Comparison of ENCODE assay signal across 29 mouse cellular contexts in the genomic region with DNA sequence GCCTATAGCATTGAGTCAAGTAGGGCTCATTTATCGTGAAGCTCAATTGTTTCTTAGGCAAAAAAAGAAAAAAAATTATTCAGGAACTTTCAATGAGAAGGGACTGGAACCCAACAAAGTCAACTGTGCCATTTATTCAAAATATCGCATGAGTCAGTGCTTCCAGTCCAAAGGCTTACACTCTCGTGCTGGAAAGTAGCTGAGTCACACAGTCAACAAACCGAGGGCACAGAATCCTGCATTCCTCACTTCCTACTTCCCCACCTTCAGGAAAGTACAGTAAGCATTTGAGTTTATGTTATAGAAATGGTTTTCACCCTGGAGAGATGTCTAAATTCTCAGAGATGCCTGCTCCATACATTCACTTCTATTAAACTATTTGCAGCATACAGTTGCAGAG.
A peak's percentile ranks its signal among the peaks of the same experiment; 100 is the strongest.
DNase-seq lines count a peak whose midpoint lies in the region; ATAC-seq and TF ChIP-seq lines count a peak whose summit lies in the region.
"Had no signal": no experiment of that assay in that cellular context is flagged by ENCODE, and none has a peak within 500 bp of the region (broad histone marks: within the 10 kb centered on the region; RNA-seq: fewer than 3 reads in every experiment).

No protein-coding gene starts in this region.

- H3K27me3 ChIP-seq in stomach, postnatal 0 days (ENCODE audit: control insufficient read depth, insufficient read depth, low read length) = no peaks in the 10 kb centered on the region
- H3K27me3 ChIP-seq: CH12.LX; forebrain, embryonic 12.5 days; forebrain, embryonic 15.5 days; heart, embryonic 12.5 days; heart, embryonic 15.5 days; hindbrain, embryonic 13.5 days; intestine, embryonic 15.5 days had no signal

- H3K9ac ChIP-seq in stomach, postnatal 0 days (ENCODE audit: low read length) = no peak overlapping the region
- H3K9ac ChIP-seq: forebrain, embryonic 12.5 days; forebrain, embryonic 15.5 days; heart, embryonic 12.5 days; heart, embryonic 15.5 days; hindbrain, embryonic 13.5 days; intestine, embryonic 15.5 days had no signal

- no peaks in the 10 kb centered on the region for H3K36me3 ChIP-seq in stomach, postnatal 0 days (ENCODE audit: control insufficient read depth, insufficient read depth, low read length)
- H3K36me3 ChIP-seq: forebrain, embryonic 12.5 days; forebrain, embryonic 15.5 days; G1E; heart, embryonic 12.5 days; heart, embryonic 15.5 days; hindbrain, embryonic 10.5 days; hindbrain, embryonic 13.5 days; intestine, embryonic 15.5 days had no signal

- TF ChIP-seq EP300 in stomach, postnatal 0 days (optimal IDR thresholded peaks at IDR 0.05) = no peak

- H3K4me3 ChIP-seq in embryonic fibroblast, embryonic 13.5 days (ENCODE audit: insufficient read depth, low read length) = no peak overlapping the region
- H3K4me3 ChIP-seq in stomach, postnatal 0 days (ENCODE audit: low read depth, low read length) = no peak overlapping the region
- H3K4me3 ChIP-seq: forebrain, embryonic 12.5 days; forebrain, embryonic 15.5 days; gastrocnemius, adult 2 months; heart, embryonic 12.5 days; heart, embryonic 15.5 days; hindbrain, embryonic 10.5 days; hindbrain, embryonic 13.5 days; intestine, embryonic 15.5 days had no signal

- TF ChIP-seq POLR2A in embryonic fibroblast, embryonic 13.5 days (IDR thresholded peaks at IDR 0.05; ENCODE audit: low read depth, low read length) = no peak

- peak overlapping the region; percentile 62 for H3K27ac ChIP-seq in embryonic fibroblast, embryonic 13.5 days (ENCODE audit: insufficient read depth, low read length)
- no peak overlapping the region for H3K27ac ChIP-seq in stomach, postnatal 0 days (replicated peaks)
- H3K27ac ChIP-seq: forebrain, embryonic 12.5 days; forebrain, embryonic 15.5 days; gastrocnemius, adult 2 months; heart, embryonic 15.5 days; hindbrain, embryonic 10.5 days; hindbrain, embryonic 13.5 days; intestine, embryonic 15.5 days had no signal

- 49% methylated on average over 4 of the region's 4 CpGs for WGBS in stomach, postnatal 0 days

- H3K4me1 ChIP-seq in embryonic fibroblast, embryonic 13.5 days (ENCODE audit: control insufficient read depth, insufficient read depth, low read length) = 0 out of 2 replicates have a peak, but pooled peaks cover 2% of the 10 kb centered on the region
- H3K4me1 ChIP-seq in stomach, postnatal 0 days (replicated peaks; ENCODE audit: control insufficient read depth, insufficient read depth) = no peaks in the 10 kb centered on the region
- H3K4me1 ChIP-seq: forebrain, embryonic 12.5 days; forebrain, embryonic 15.5 days; heart, embryonic 12.5 days; heart, embryonic 15.5 days; hindbrain, embryonic 10.5 days; hindbrain, embryonic 13.5 days; intestine, embryonic 15.5 days had no signal

- no peak overlapping the region for H3K4me2 ChIP-seq in stomach, postnatal 0 days (replicated peaks; ENCODE audit: low read depth)
- H3K4me2 ChIP-seq: forebrain, embryonic 12.5 days; forebrain, embryonic 15.5 days; heart, embryonic 12.5 days; heart, embryonic 15.5 days; hindbrain, embryonic 13.5 days; intestine, embryonic 15.5 days had no signal

- peak; percentile 12 to 17 for DNase-seq in right cerebral cortex, adult 2 months (ENCODE audit: low spot score in 2 of 2)
- DNase-seq in right cerebral cortex, postnatal 14 days = no peak
- DNase-seq in Muller cell, postnatal 12 days (ENCODE audit: inconsistent ontology term) = peak; percentile 34
- DNase-seq in stomach, postnatal 0 days (ENCODE audit: low spot score) = peak; percentile 16
- DNase-seq in cerebellum, adult 9-11 months = no peak
- DNase-seq in kidney, adult 11 months = no peak
- no peak for DNase-seq in gastrocnemius, postnatal 25 days
- DNase-seq: adrenal gland, postnatal 14 days; B cell, adult 2 months; cerebellum, adult 11-12 months; cerebellum, adult 8-10 months; cerebellum, postnatal 14 days; gastrocnemius, adult 2 months; gastrocnemius, postnatal 14 days; heart, adult 18-20 months; heart, postnatal 10 days; heart, postnatal 36 days had no signal

- 0 out of 2 replicates have a peak, but pooled peaks have one; percentile 73 for ATAC-seq in stomach, postnatal 0 days (ENCODE audit: low FRiP score, low TSS enrichment)
- ATAC-seq: activated CD4-positive, CD25-positive, alpha-beta regulatory T cell, adult 4 months; forebrain, embryonic 15.5 days; hindbrain, embryonic 16.5 days; intestine, embryonic 15.5 days had no signal

- no peak for TF ChIP-seq CTCF in embryonic fibroblast, embryonic 13.5 days (IDR thresholded peaks at IDR 0.05; ENCODE audit: borderline replicate concordance, insufficient read depth, low read length)
- TF ChIP-seq CTCF in stomach, postnatal 0 days (IDR thresholded peaks at IDR 0.05; ENCODE audit: low read depth) = no peak

- H3K9me3 ChIP-seq in stomach, postnatal 0 days (ENCODE audit: control insufficient read depth, low read length) = no peaks in the 10 kb centered on the region
- H3K9me3 ChIP-seq: forebrain, embryonic 12.5 days; forebrain, embryonic 15.5 days; G1E; heart, embryonic 12.5 days; heart, embryonic 15.5 days; hindbrain, embryonic 10.5 days; hindbrain, embryonic 13.5 days; intestine, embryonic 15.5 days had no signal

Comparison
In these comparisons a context has a peak if more than half of its experiments do, and no peak if none do; other contexts are left out.
1. DNase-seq: peak in right cerebral cortex, adult 2 months (2 of 2), Muller cell, postnatal 12 days (single experiment) and stomach, postnatal 0 days (single experiment); none in right cerebral cortex, postnatal 14 days (single experiment), cerebellum, adult 9-11 months (single experiment), kidney, adult 11 months (single experiment) and gastrocnemius, postnatal 25 days (single experiment).